Mouse (Mus musculus) hematopoietic multipotent progenitor cell, adult 10-12 weeks (in vitro differentiated cells): ENCODE data around the gene Trak1. TPM values are rescaled to one million over a fixed set of nuclear protein-coding genes. Genes with fewer than 3 reads are reported as not detected.

Experiments used
- polyA plus RNA-seq: library from polyadenylated mRNA; stranded (reverse); fragments of >175 nt; gene quantifications from 2 replicates; pipeline ENCODE4 v1.2.3, GENCODE M21; 2012; ENCODE audit warnings: low replicate concordance

Gene Trak1
- polyA plus RNA-seq, result 43.9 and 72.6 TPM in 2 replicates

GRCm38 (mm10) chr9:121297171-121298064, at the start of gene Trak1:
TSS of gene Trak1 (plus strand) at chr9:121297502.

GRCm38 (mm10) chr9:121277118-121278060, 19.9 kb upstream of the Trak1 start, which contains the start of gene Ulk4:
TSS of gene Ulk4 (minus strand) at chr9:121277197.

GRCm38 (mm10) chr9:121495529-121495928, 198.2 kb downstream of the Trak1 start, which contains the start of gene Cck:
TSS of gene Cck (minus strand) at chr9:121495694.

Other genes starting within 250 kb of the Trak1 start
- 0.43 TPM in 1 of 2 replicates, not detected in the other for gene Ulk4, start 20.3 kb upstream of the Trak1 start, polyA plus RNA-seq
- gene Cck, start 198.2 kb downstream of the Trak1 start, polyA plus RNA-seq, result not detected in 2 replicates